Mouse (Mus musculus) right cerebral cortex, postnatal 4 days (tissue): ENCODE results near the gene Mycbp.

Experiments used
- DNase-seq: peaks from one replicate; pipeline ENCODE4 v3.0.0-alpha.2; 2022

Gene Mycbp

DNA sequence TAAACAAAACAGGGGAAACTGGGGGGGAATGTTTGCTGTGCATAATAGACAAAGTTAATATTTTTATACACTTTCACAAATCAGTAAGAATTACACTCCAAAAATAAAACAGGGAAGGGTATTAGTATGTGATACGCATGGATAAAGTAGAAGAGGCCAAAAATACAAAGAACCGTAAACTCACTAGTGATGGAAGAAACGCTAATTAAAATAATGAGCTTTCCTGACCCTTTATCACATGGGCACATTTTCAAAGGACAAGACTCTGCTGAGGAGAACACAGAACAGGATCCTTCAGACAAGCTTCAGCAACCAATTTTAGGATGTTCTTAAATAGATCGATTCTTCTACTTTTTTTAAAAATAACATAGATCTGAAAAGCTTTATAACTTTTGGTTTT is 42.1 kb downstream of the Mycbp start:
- DNase-seq, result no peak

- DNase-seq, result no peak
Observed at GRCm38 (mm10) chr4:123947149-123947548, 42.5 kb downstream of the Mycbp start.

DNA sequence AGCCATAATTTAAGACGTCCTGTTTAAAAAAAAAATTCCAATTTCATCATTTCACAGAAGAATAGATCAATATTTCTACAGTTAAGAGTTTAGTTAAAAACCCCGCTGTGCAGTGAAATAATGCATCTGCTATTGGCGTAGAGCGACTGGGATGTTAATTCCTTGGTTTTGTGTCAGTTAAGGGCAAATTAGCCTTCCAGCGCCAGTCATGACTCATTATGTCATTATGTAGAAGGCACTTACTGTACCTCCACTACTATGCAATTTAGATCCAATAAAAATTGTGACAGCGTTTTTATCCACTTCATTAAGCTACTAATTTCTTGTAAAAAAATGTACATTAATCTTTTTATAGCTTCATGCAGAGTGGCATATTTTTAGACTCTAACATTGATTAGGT is 44.3 kb downstream of the Mycbp start:
- no peak for DNase-seq

- no peak for DNase-seq
Observed at GRCm38 (mm10) chr4:123949649-123950048, 45.0 kb downstream of the Mycbp start.

- DNase-seq, result no peak
Observed at GRCm38 (mm10) chr4:123952059-123952458, 47.4 kb downstream of the Mycbp start.

GRCm38 (mm10) chr4:123956703-123957491 is 52.3 kb downstream of the Mycbp start:
- peak; percentile 91 for DNase-seq

DNA sequence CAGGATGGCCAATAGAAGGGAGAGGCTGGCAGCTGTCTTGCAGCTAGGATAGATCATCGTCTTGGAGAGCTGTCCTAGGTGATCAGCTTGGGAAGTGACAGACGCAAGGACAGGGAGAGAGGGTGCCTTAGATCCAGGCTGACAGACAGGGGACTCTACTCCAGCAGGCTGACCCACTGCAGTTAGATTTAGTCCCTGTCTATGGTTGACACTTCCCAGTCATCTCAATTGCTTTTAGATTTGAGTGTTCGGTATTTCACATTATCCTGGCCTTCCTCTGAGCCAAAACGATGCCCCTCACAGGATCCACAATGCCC is 52.8 kb downstream of the Mycbp start:
- DNase-seq, result no peak

- no peak for DNase-seq
Observed at GRCm38 (mm10) chr4:123957891-123958290, 53.3 kb downstream of the Mycbp start.

GRCm38 (mm10) chr4:123960955-123961354 is 56.3 kb downstream of the Mycbp start:
- DNase-seq, result peak; percentile 27
